Mouse (Mus musculus): ENCODE results near the gene Anxa5. TPM values are rescaled to one million over a fixed set of nuclear protein-coding genes. Genes with fewer than 3 reads are reported as not detected.
A peak's percentile ranks its signal among the peaks of the same experiment; 100 is the strongest.

Gene Anxa5
- 54.6 and 60.2 TPM in 2 replicates for total RNA-seq (2017)

DNA sequence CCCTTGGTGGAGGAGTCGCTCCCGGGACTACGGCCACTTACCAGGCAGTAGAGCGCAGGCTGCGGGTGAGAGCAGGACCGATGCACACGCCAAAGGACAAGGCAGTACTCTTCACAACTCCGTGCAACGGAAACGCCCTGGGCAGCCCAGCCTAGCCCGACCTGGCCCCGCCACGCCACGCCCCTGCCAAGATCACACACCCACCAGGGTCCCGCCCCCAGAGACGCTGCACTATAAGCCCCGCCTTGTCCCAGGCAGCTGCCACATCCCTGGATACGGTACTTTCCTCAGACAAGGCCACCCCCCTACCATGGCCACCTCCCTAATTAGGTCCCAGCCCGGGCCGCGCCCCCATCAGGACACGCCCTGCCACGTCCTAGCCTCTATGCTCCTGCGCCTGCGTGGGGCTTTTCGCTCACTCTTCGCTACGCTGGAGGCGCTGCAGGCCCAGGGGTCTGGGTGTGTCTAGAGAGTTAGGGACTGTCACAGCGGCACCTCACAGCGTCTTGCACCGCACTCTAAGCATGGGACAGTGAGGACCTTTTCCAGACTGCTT lies at the start of gene Anxa5, which contains the start of gene 1810062G17Rik:
Gene Anxa5, minus strand, starts transcription at position 363 of the 556 bp plus-strand sequence.
Gene 1810062G17Rik, plus strand, starts transcription at position 406 of the 556 bp plus-strand sequence.
- ATAC-seq (replicated peaks; ENCODE audit: low read depth, poor library complexity, severe bottlenecking), result peak; percentile 91

DNA sequence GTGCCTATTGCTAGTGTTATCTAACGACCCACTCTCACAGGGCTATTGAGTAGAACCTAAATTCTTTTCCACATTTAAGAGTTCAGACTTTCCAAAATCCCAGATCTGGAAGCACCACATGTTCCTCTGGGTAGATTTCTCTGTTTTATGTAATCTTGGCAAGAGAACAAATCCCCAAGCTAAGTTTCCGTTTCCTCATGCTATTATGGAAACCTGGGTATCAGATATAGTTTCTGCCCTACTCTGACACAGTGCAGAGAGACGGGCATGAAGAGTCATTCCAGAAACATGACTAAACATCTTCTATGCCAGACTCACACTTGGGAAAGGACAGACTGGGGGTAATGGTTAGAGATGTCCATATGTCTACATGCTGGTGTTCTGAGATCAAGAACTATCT lies 48.8 kb upstream of the Anxa5 start:
- ATAC-seq (replicated peaks; ENCODE audit: low read depth, poor library complexity, severe bottlenecking), result no peak

DNA sequence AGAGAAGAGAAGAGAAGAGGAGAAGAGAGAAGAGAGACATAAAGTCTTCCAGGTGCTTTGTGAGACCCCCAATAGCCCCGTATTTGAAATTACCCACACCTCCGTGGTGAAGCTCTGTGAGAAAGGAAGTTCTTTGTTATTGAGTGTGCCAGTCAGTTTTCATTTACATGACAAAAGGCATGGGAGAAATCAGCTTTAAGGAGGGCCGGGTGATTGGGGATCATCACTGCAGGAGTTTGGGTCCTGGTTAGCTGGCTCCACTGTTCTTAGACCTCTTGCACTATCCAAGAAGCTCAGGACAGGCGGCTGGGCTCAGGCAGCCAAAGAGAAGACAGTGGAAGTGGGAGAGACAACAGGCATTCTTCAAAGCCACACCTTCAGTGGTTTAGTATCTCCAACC lies 46.4 kb upstream of the Anxa5 start:
- no peak for ATAC-seq (replicated peaks; ENCODE audit: low read depth, poor library complexity, severe bottlenecking)

DNA sequence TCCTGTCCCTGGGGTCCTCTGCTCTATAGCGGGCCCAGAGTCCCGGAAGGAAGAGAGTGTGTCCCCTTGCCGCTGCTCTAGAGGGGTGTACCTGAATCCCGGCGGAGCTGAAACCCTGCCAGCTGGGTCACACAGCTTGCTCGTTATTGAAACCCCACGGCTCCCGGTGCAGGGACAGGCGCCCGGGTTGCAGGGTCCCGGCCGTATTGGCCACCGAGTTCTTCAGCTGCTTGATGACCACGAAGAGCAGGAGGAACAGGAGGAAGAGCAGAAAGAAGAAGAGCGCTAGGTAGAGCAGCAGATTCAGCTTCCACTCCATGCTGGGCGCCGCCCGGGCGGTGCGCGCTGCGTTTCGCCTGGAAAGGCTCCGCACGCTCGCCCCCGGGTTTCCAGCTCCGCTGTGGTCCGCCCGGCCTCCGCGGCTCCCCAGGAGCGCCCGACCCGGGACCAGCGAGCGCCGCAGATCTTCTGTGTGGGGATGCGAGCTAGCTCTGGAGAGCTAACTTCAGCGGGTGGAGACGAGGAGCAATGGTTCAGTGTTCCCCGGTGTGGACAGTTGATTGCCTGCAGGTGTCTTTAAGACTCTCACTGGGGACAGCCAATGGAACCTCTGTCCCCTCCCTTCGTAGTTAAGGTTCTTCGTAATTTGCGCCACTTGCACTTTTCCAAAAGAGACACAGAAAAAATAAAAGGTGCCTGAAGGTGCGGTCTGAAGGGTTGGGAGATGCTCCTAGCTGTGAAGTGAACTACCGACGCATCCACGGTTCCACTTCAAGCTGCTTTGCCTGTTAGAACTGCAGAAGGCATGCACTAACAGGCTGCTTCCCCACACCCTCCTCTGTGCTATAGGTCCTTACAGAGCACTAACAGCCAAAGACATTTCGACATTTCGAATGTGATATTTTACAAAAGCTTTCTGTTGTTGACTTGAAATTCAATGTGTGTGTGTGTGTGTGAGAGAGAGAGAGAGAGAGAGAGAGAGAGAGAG lies 45.7 kb upstream of the Anxa5 start, which contains the start of gene Gm11549:
Gene Gm11549, minus strand, starts transcription at position 741 of the 988 bp plus-strand sequence.
- peak; percentile 45; the same call in 1 of the 2 replicates for ATAC-seq (replicated peaks; ENCODE audit: low read depth, poor library complexity, severe bottlenecking)

DNA sequence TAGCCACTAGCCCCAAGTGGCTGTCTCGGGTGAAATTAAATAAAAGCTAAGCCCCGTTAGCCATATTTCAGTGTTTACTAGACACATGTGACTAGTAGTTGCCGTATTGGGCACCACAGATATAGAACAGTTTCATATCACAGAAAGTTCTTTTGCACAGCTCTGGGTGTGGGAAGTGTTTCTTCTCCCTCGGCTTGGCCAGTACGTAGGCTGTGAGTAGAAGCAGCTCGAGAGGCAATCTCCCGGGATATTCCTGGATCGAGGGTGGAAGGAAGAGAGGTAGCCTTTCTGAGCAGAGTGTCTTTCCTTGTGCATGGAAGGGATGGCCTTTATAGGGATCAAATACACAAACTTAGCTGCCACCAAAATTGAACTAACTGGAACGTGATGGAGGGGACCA lies 40.5 kb upstream of the Anxa5 start:
- ATAC-seq (replicated peaks; ENCODE audit: low read depth, poor library complexity, severe bottlenecking), result no peak

DNA sequence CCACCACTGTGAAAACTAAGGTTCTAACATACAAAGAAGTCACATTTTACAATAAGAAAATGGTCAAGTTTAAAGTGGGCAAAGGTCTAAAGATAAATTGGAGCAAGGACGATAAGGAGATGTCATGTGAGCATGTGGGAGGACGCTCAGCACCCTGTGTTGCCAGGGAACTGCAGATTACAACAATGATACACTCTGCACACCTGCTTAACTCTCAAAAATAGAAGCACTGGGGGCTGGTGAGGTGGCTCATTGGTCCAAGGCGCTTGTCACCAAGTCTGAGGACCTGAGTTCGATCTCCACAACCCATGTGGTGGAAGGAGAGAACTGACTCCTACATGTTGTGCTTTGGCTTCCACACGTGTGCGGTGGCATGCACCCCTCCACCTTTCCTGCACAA lies 35.8 kb upstream of the Anxa5 start:
- ATAC-seq (replicated peaks; ENCODE audit: low read depth, poor library complexity, severe bottlenecking), result no peak

DNA sequence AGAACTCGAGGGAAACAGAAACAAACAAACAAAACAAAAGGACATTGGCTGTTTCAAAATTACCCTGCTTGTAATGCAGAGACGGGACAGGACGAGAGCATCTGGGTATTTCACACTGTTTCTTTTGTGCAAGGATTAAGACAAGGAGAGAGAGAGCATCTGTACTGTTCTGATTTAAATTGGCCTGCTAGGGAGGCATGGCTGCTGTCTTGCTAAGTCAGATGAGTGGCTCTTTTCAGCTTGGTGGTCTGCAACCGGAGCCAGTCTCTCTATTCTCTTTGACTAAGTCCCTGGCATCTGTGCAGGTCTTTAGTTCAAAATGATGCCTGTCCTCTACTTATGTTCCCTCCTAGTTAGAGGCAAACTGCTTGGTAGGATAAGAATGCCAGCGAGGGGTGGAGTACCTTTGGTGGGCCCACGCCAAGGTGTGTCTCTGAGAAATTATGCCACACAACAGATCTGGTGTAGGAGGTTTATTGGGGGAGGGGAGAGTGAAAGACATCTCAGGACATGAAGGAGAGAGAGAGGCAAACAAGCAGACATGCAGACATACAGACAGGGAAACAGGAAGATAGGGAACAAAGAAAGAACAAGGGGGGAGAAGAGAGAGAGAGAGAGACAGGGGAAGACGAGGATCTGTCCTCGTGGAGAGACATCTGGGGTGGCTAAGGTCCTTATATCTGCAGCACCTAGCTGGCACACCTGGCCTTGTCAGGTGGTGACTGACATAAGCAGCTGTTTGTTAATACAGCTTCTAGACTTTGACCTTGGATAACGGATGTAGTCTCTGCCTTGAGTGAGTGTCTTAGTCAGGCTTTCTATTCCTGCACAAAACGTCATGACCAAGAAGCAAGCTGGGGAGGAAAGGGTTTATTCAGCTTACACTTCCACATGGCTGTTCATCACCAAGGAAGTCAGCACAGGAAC lies 30.4 kb upstream of the Anxa5 start:
- no peak for ATAC-seq (replicated peaks; ENCODE audit: low read depth, poor library complexity, severe bottlenecking)

DNA sequence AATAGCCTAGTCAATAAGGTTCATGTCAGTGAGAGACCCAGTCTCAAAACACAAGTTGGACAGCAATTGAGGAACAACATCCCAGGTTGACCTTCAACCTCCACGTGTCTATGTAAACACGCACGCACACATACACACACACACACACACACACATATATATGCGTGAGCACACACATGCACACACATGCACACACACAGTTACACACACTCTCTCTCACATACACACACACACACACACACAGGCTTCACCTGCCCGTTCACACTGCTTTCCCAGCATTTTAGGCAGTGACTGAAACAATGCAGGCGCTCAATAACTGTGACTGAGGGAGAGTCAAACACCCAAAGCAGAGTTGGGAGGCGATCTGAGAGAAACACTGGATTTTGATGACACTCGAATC lies 29.6 kb upstream of the Anxa5 start:
- ATAC-seq (replicated peaks; ENCODE audit: low read depth, poor library complexity, severe bottlenecking), result no peak

DNA sequence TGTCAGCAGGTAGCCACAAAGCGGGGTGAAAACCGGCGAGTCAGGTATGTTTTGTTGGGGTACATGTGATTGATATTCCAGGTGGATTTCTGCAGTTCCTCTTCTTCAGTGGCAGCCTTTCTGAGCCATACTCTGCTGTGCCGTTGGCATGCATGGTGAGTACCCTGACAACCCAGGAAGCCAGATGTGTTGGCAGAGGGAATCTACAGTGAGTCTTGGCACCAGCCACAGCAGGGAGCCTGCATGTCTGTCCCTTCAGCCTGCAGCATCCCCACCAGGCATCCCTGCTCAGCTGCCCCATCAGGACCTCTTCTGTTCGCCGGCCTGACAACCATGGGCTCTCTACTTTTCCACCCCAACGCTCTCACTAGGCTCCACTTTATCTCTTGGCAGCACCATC lies 25.9 kb upstream of the Anxa5 start:
- no peak for ATAC-seq (replicated peaks; ENCODE audit: low read depth, poor library complexity, severe bottlenecking)

DNA sequence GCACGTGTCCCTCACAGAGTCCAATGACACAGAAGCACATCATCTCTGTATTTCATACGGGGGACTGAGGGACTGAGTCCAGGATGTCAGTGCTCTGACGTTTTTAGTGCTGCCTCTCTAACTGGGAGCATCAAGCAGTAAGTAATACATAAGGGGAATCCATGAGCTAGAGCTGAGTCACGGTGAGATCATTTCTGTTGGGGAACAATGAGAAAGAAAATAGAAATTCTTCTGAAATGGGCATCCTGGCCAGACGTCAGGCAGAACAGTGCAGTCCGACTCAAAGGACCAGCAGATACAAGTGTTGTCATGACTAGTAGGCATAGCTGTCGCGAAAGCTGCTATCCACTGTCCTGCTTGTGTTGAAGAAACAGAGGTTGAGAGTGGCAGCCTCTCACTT lies 25.3 kb upstream of the Anxa5 start:
- no peak for ATAC-seq (replicated peaks; ENCODE audit: low read depth, poor library complexity, severe bottlenecking)

DNA sequence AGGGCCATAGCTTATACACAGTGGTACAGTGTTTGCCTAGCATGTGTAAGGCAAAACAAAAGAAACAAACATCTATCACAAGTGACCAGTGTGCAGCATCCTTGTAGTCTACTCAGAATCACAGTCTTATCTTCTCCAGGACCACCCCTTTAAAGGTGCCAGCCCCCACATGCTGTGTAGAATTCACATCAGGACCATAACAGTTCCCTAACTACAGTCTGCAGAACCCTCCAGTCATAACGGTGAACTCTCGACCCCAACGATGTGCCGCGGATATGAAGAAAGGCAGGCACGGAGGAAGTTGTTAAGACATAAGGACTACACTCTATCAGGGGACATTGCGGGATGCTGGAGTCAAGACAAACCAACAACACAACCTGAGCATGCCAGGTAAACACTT lies 23.7 kb upstream of the Anxa5 start:
- no peak for ATAC-seq (replicated peaks; ENCODE audit: low read depth, poor library complexity, severe bottlenecking)

DNA sequence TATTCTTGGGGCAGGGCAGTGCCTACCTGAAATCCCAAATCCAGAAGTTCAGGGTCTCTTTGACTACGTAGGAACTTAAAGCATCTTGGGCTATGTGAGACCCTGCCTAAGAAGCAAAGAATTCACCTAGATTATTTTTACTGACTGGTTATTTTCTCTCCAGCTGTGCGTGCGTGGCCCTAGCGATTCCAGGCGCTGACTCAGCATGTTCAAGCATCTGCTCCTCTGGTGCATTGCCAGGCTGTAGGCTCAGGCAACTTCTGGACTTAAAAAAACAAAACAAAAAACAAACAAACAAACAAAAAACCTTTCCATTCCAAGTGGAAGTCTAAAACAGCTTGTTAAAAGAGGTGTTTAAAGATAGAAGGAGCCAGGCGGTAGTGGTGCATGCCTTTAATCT lies 22.5 kb upstream of the Anxa5 start:
- ATAC-seq (replicated peaks; ENCODE audit: low read depth, poor library complexity, severe bottlenecking), result no peak

DNA sequence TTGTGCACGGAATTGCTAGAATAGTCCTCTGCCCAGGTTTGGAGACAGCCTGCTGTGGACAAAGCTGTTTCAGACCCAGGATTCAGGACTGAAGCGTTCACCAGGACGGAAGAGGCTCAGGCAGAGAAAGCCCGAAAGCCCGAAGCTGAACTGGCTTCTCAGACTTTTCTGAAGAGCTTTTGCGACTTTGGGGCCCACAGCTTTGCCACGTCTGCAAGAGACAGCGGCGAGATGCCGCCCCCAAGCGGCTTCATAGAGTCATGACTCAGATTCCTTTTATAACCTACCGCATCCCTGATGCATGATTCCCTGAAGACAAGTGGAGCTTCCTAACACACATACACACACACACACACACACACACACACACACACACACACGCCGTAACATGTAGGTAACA lies 21.1 kb upstream of the Anxa5 start:
- ATAC-seq (replicated peaks; ENCODE audit: low read depth, poor library complexity, severe bottlenecking), result peak; percentile 89

DNA sequence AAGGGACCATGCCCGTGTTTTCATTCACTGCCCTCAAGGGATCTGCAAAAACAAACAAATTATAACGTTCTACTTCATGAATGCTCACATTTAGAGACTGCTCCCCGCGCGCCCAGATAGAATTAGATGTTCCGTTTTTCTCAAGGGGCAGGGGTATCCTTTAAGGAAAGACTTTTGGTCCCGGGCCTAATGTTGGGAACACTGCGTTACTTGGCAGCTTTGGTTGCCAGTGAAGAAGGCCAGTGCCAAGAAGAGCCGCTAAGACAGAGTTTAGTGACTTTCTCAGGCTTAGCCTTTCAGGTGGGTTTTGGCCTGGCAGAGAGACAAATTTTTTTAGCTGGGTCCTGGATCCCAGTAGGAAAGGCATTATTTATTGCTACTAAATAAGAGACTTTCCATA lies 20.6 kb upstream of the Anxa5 start:
- ATAC-seq (replicated peaks; ENCODE audit: low read depth, poor library complexity, severe bottlenecking), result no peak

DNA sequence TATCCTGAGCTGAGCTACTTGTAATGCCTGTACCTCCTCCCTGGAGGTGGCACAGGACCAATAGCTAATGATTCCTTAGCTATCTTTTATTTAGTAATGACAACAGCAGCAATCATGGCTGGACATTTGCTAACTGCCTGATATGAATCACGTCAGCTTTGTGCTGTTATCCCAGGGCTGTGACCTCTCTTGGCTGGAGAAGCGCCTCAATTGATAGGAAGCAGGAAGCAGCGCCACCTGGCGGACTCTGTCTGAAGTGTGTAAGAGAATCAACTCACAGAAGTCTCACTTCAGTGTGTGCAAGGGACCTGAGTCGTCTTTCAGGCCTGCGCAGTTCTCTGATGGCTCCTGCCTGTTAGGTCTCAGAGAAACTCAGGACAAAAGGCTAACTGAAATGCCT lies 19.7 kb upstream of the Anxa5 start:
- ATAC-seq (replicated peaks; ENCODE audit: low read depth, poor library complexity, severe bottlenecking), result peak; percentile 88

DNA sequence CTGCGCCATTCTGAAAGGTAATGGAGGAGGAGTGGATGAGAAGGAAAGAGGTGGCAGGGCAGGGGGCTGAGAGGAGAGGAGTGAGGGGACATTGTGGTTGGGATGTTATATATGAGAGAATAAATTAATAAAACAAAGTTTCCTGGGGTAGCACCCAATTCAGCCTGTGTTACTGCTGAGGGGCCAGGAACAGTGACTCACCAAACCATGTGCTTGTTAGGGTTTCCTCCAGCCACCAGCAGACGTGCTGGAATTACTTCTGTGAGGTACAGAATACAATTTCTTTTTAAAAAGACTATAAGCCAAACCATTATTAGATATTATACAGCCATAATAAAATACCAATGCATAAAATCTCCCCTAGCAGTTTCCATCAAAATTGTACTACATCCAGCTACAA lies 18.9 kb upstream of the Anxa5 start:
- no peak for ATAC-seq (replicated peaks; ENCODE audit: low read depth, poor library complexity, severe bottlenecking)

DNA sequence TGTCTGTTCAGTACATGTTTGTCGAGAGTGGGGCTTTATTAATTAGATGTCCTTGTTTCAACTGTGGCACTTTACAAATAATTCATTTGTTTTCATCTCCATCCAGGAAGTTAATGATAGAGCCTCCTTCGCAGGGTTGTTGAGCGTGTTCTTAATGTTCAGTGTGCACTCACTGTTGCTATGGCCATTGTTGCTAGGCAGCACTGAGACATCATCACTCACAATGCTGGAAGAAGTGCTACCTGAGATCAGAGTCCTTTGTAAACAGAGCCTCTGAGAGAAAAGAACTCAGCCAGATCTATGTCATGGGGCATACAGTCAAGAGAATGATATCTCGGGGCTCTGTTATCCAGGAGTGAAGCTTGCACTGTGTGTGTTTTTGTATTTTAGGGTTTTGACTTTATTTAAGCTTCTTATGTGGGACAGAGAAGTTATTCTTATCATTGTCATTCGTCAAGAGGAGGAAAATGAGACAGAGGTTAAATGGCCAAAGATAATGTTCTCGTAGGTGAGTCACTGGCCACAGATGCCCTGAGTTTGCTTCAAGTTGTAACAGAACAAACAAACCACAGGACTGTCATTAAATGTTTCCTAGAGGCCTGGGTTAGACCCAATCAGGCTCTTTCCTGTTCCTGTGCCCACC lies 18.1 kb upstream of the Anxa5 start:
- no peak for ATAC-seq (replicated peaks; ENCODE audit: low read depth, poor library complexity, severe bottlenecking)

DNA sequence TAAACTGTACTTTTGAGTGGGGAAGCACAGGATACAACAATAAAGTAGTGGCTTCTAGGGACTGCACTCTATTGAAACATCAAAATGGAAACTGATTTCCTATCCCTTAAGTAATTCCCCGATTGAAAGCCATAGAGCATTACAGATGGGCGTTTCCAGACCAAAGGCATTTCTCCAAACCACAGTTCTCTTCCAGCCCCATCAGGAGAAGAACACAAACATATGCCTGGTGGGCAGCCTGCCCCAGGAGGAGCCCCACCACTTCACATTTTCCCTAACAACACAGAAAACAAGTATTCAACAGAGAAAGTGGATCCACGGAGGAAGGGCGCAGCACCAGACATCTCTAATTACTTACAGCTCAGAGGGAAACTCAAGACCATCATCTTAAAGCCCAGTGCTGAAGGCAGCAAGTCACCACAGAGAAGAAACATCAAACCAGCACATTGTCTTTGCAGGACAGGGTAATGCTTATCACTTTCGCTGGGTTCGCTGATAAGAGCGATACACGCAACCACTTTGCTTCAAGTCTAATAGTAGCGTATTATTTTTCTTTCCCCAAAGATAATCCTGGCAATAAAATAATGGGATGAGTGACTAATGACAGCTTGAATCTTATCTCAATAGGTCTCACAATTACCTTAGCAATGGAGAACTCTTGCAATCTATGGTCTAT lies 17.2 kb upstream of the Anxa5 start:
- no peak for ATAC-seq (replicated peaks; ENCODE audit: low read depth, poor library complexity, severe bottlenecking)

DNA sequence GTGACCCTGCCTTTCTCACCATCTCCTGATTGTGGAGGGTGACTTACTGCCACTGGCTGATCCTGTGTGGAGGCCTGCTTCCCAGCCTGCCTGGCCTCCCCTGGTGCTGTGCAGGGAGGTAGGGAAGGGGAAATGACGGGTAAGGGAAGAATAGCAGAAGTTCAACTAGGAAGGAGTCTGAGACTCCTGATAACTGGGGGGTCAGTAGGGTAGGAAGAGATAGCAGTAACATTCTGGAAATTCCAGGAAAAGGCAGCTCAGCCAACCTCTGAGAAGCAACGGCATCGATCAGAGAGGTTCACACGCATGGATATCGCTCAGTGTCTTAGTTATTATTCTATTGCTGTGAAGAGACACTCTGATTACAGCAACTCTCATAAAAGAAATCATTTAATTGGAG lies 15.8 kb upstream of the Anxa5 start:
- no peak for ATAC-seq (replicated peaks; ENCODE audit: low read depth, poor library complexity, severe bottlenecking)

DNA sequence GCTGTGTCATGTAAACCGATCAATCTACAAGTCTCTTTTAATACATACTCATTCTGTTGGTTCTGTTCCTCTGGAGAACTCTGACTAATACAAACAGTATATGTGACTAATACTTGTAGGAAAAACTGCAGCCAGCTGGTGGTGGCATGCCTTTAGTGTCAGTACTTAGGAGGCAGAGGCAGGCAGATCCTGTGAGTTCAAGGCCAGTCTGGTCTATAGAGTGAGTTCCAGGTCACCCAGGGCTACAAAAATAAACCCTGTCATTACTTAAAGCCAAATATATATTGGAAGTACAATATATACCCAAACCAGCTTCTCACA lies 13.9 kb upstream of the Anxa5 start:
- no peak for ATAC-seq (replicated peaks; ENCODE audit: low read depth, poor library complexity, severe bottlenecking)

Measured in common myeloid progenitor, adult 5-6 weeks (primary cell).